Comparison of ENCODE assay signal across 18 mouse cellular contexts in genomic region chr2:104192401-104193141, GRCm38 (mm10).
A peak's percentile ranks its signal among the peaks of the same experiment; 100 is the strongest.
DNase-seq lines count a peak whose midpoint lies in the region; TF ChIP-seq lines count a peak whose summit lies in the region.
"Had no signal": no experiment of that assay in that cellular context is flagged by ENCODE, and none has a peak within 500 bp of the region (broad histone marks: within the 10 kb centered on the region; RNA-seq: fewer than 3 reads in every experiment).

No protein-coding gene starts in this region.

- TF ChIP-seq EP300 in CH12.LX (IDR thresholded peaks at IDR 0.05; ENCODE audit: low read length) = no peak
- no peak for TF ChIP-seq EP300 in MEL (IDR thresholded peaks at IDR 0.05; ENCODE audit: low read depth in 1 of 2, low read length in 2 of 2)

- H3K4me1 ChIP-seq in CH12.LX (ENCODE audit: control insufficient read depth in 1 of 2, insufficient read depth in 2 of 2) (peaks cover 0 to 3% of the 10 kb centered on the region in 2 experiments; a peak in 2 of 4 replicates), MEL (ENCODE audit: control insufficient read depth in 1 of 2, insufficient read depth in 2 of 2, low read length in 2 of 2) (0 out of 4 replicates have a peak, but pooled peaks cover 0 to 2% of the 10 kb centered on the region in 2 experiments)
- H3K4me1 ChIP-seq: limb, embryonic 15.5 days; stomach, embryonic 15.5 days had no signal

- intact Hi-C loops in left cerebral cortex, adult 2 months (cut with DNase I) = no loop called here

- no peak for TF ChIP-seq CTCF in CH12.LX (conservative IDR thresholded peaks at IDR 0.05 in 1 of 2, IDR thresholded peaks at IDR 0.05 in 1 of 2; ENCODE audit: low read depth in 2 of 2, low read length in 2 of 2)
- TF ChIP-seq CTCF in MEL (IDR thresholded peaks at IDR 0.05 in 2 of 3, conservative IDR thresholded peaks at IDR 0.05 in 1 of 3; ENCODE audit: control insufficient read depth in 1 of 3, insufficient read depth in 1 of 3, low read depth in 2 of 3, low read length in 3 of 3, poor library complexity in 1 of 3, severe bottlenecking in 1 of 3) = no peak
- TF ChIP-seq CTCF in left cerebral cortex, adult 2 months (IDR thresholded peaks at IDR 0.05) = no peak

- H3K27me3 ChIP-seq in CH12.LX (replicated peaks) (peaks cover 1% of the 10 kb centered on the region), MEL (ENCODE audit: control insufficient read depth in 1 of 2, insufficient read depth in 2 of 2, low read length in 2 of 2) (no peaks in the 10 kb centered on the region)
- H3K27me3 ChIP-seq: limb, embryonic 15.5 days; stomach, embryonic 15.5 days had no signal

- no peaks in the 10 kb centered on the region for H3K36me3 ChIP-seq in CH12.LX (replicated peaks in 1 of 2; ENCODE audit: control insufficient read depth in 1 of 2, insufficient read depth in 1 of 2, low read length in 1 of 2)
- no peaks in the 10 kb centered on the region for H3K36me3 ChIP-seq in MEL (ENCODE audit: control insufficient read depth in 1 of 2, insufficient read depth in 2 of 2, low read length in 2 of 2)
- H3K36me3 ChIP-seq: G1E; limb, embryonic 15.5 days; stomach, embryonic 15.5 days had no signal

- no peaks in the 10 kb centered on the region for H3K79me2 ChIP-seq in CH12.LX (replicated peaks; ENCODE audit: control insufficient read depth, extremely low read depth, insufficient read depth, poor library complexity, severe bottlenecking)
- H3K79me2 ChIP-seq in MEL (ENCODE audit: control insufficient read depth, insufficient read depth, low read length, poor library complexity) = no peaks in the 10 kb centered on the region

- H3K4me3 ChIP-seq in CH12.LX (replicated peaks in 1 of 3; ENCODE audit: low read depth in 2 of 3, low read length in 2 of 3, poor library complexity in 1 of 3) (no peak overlapping the region), MEL (ENCODE audit: control insufficient read depth in 1 of 2, insufficient read depth in 1 of 2, low read depth in 2 of 2, low read length in 2 of 2) (no peak overlapping the region)
- H3K4me3 ChIP-seq in left cerebral cortex, adult 2 months = no peak overlapping the region
- H3K4me3 ChIP-seq: limb, embryonic 15.5 days; megakaryocyte, embryonic 14.5 days; stomach, embryonic 15.5 days had no signal

- TF ChIP-seq RAD21 in CH12.LX (IDR thresholded peaks at IDR 0.05; ENCODE audit: low read depth, low read length) (no peak), MEL (IDR thresholded peaks at IDR 0.05; ENCODE audit: low read depth, low read length) (no peak)

- H3K27ac ChIP-seq in CH12.LX (ENCODE audit: insufficient read depth, low read depth) (no peak overlapping the region), MEL (ENCODE audit: control insufficient read depth, low read depth, low read length) (no peak overlapping the region)
- H3K27ac ChIP-seq in left cerebral cortex, adult 2 months = no peak overlapping the region; the same call in 1 of the 2 replicates
- H3K27ac ChIP-seq: limb, embryonic 15.5 days; stomach, embryonic 15.5 days had no signal

- in situ Hi-C loops in CH12.LX (cut with MboI; ENCODE audit: low pct_ligation_motif_present, low pct_unique_long_range_greater_than_20kb, low sequenced_read_pairs) = no loop called here

- H3K9me3 ChIP-seq in CH12.LX (replicated peaks; ENCODE audit: low read length) (no peaks in the 10 kb centered on the region), MEL (replicated peaks; ENCODE audit: insufficient read depth, low read length) (no peaks in the 10 kb centered on the region)
- H3K9me3 ChIP-seq: G1E; limb, embryonic 15.5 days; megakaryocyte, embryonic 14.5 days; stomach, embryonic 15.5 days had no signal

- DNase-seq in CH12.LX (ENCODE audit: extremely low read depth) (no peak), MEL (ENCODE audit: low read depth, low spot score) (no peak)
- DNase-seq in cerebellum, adult 9-11 months = peak; percentile 87
- peak; percentile 59 for DNase-seq in layer of hippocampus, adult 9-10 months (ENCODE audit: low spot score)
- no peak for DNase-seq in embryo, embryonic 10.5 days (ENCODE audit: low spot score)
- DNase-seq in left cerebral cortex, adult 2 months (ENCODE audit: extremely low spot score in 1 of 2, low spot score in 2 of 2) = no peak
- no peak for DNase-seq in gastrocnemius, postnatal 4 days (ENCODE audit: low spot score in 2 of 2)
- DNase-seq: adrenal gland, adult 2 months; heart, postnatal 4 days; kidney, adult 2 months; kidney, postnatal 14 days; lung, postnatal 10 days; right cerebral cortex, adult 18-20 months; spleen, adult 18-20 months had no signal

- H3K4me2 ChIP-seq in CH12.LX (ENCODE audit: insufficient read depth, low read depth, poor library complexity, severe bottlenecking) = no peak overlapping the region
- H3K4me2 ChIP-seq: limb, embryonic 15.5 days; stomach, embryonic 15.5 days had no signal

- dilution Hi-C loops in CH12.LX (cut with MboI; ENCODE audit: extremely low pct_ligation_motif_present, extremely low pct_unique_long_range_greater_than_20kb, low sequenced_read_pairs) = no loop called here

- no peak overlapping the region for H3K9ac ChIP-seq in CH12.LX (ENCODE audit: insufficient read depth, low read depth)
- no peak overlapping the region for H3K9ac ChIP-seq in MEL (ENCODE audit: control insufficient read depth, low read depth, low read length, poor library complexity, severe bottlenecking)
- H3K9ac ChIP-seq: limb, embryonic 15.5 days; stomach, embryonic 15.5 days had no signal

- TF ChIP-seq POLR2A in CH12.LX (IDR thresholded peaks at IDR 0.05; ENCODE audit: low read depth, low read length) (no peak), MEL (IDR thresholded peaks at IDR 0.05; ENCODE audit: control insufficient read depth in 1 of 2, insufficient read depth in 1 of 2, low read depth in 1 of 2, low read length in 2 of 2, poor library complexity in 1 of 2) (no peak)

TF ChIP-seq in CH12.LX, 34 proteins besides CTCF, POLR2A, EP300 and RAD21:
- TF ChIP-seq MAFK (IDR thresholded peaks at IDR 0.05; ENCODE audit: insufficient replicate concordance, low read length) (peak; percentile 81), JUN (IDR thresholded peaks at IDR 0.05; ENCODE audit: insufficient read depth, low read depth, low read length) (no peak)

TF ChIP-seq in MEL, 35 proteins besides CTCF, POLR2A, EP300 and RAD21:
- TF ChIP-seq MAZ (IDR thresholded peaks at IDR 0.05; ENCODE audit: low read depth, low read length) (no peak), MAFK (IDR thresholded peaks at IDR 0.05; ENCODE audit: borderline replicate concordance, low read depth, low read length) (peak; percentile 50; the same call in 1 of the 2 replicates), ZKSCAN1 (IDR thresholded peaks at IDR 0.05; ENCODE audit: low read depth, low read length) (no peak), BHLHE40 (IDR thresholded peaks at IDR 0.05; ENCODE audit: borderline replicate concordance, low read depth, low read length) (no peak)

Comparison
In these comparisons a context has a peak if more than half of its experiments do, and no peak if none do; other contexts are left out.
1. DNase-seq: peak in cerebellum, adult 9-11 months (single experiment) and layer of hippocampus, adult 9-10 months (single experiment); none in CH12.LX (single experiment), MEL (single experiment), embryo, embryonic 10.5 days (single experiment), left cerebral cortex, adult 2 months (0 of 2) and gastrocnemius, postnatal 4 days (0 of 2).
2. Of the 35 proteins assayed by ChIP-seq in both MEL and CH12.LX: peak only in MEL: none; only in CH12.LX: none; in both: MAFK; in neither: 34.